Mouse (Mus musculus) heart, embryonic 11.5 days (tissue): Measurements from ENCODE around the gene 4930432M17Rik. TPM values are rescaled to one million over a fixed set of nuclear protein-coding genes. Genes with fewer than 3 reads are reported as not detected.

Experiments used
- ATAC-seq: fragments of 200-750 bp; cut with Nextera tagmentation; replicated peaks from 2 replicates; pipeline ENCODE4 v1.8.0; 2017; ENCODE audit warnings: moderate library complexity; ENCODE audit not compliant: insufficient number of reproducible peaks, low FRiP score, low TSS enrichment
- H3K27ac ChIP-seq: fragments of 300-500 bp; sonication (generic); 2 replicates; pipeline ENCODE4 v1.5.1; 2014; ENCODE audit warnings: mild to moderate bottlenecking, low read depth, low read length
- H3K27me3 ChIP-seq: fragments of 300-500 bp; sonication (generic); 2 replicates; pipeline ENCODE4 v1.6.1; 2014; ENCODE audit warnings: mild to moderate bottlenecking, low read length, mixed read lengths; ENCODE audit not compliant: control insufficient read depth, insufficient read depth
- H3K36me3 ChIP-seq: fragments of 300-500 bp; sonication (generic); 2 replicates; pipeline ENCODE4 v1.6.1; 2014; ENCODE audit warnings: mild to moderate bottlenecking, low read length, moderate library complexity, mixed read lengths; ENCODE audit not compliant: control insufficient read depth, insufficient read depth
- H3K4me1 ChIP-seq: fragments of 300-500 bp; sonication (generic); 2 replicates; pipeline ENCODE4 v1.6.1; 2014; ENCODE audit warnings: low read length; ENCODE audit not compliant: control insufficient read depth, insufficient read depth
- H3K4me2 ChIP-seq: fragments of 300-500 bp; sonication (generic); 2 replicates; pipeline ENCODE4 v1.6.1; 2014; ENCODE audit warnings: mild to moderate bottlenecking, moderate library complexity
- H3K4me3 ChIP-seq: fragments of 300-500 bp; sonication (generic); 2 replicates; pipeline ENCODE4 v1.5.1; 2014; ENCODE audit warnings: low read depth, low read length
- H3K9ac ChIP-seq: fragments of 300-500 bp; sonication (generic); 2 replicates; pipeline ENCODE4 v1.6.1; 2014; ENCODE audit warnings: mild to moderate bottlenecking, low read depth, low read length, moderate library complexity
- H3K9me3 ChIP-seq: fragments of 300-500 bp; sonication (generic); replicated peaks from 2 replicates; pipeline ENCODE4 v1.6.1; 2016; ENCODE audit warnings: low read length; ENCODE audit not compliant: control insufficient read depth
- WGBS: fragments of 180-500 bp; shearing (Covaris S2); extraction: QIAGEN DNeasy Blood & Tissue Kit; methylation state at CpG from one replicate; pipeline ENCODE4 v1.1.7; 2014; ENCODE audit not compliant: insufficient replicate concordance; 5-methylcytosine and 5-hydroxymethylcytosine counted together
- polyA plus RNA-seq: library from polyadenylated mRNA; unstranded; fragments of >200 nt; fragmentation: Nextera tagmentation; extraction: Ambion mirVana; gene quantifications from 2 replicates; pipeline ENCODE4 v1.2.1, GENCODE M21; 2014

Gene 4930432M17Rik
- not detected in 2 replicates for polyA plus RNA-seq

DNA sequence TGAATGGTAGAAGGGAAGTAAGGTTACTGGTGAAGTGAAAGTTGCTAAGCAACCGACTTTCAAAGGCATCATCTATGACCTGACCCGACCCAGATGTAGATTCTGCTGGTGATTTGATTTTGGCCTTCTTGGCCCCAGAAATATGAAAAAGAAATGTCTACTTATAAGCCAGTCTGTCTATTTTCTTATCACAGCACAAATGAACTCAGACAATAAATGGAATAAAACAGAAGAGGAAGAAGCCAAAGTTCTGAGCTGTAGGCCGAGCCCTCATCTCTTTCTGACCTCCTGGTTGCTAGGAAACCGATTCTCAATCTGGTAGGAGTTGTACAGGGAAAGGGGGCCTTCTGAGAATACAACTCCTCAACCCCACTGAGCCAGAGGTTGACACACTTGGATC is at the start of gene 4930432M17Rik:
Gene 4930432M17Rik, plus strand, starts transcription at position 301 of the 400 bp plus-strand sequence.
- Histone ChIP-seq H3K9ac (no peak within 1 kb of the TSS), H3K36me3 (no peaks in the 10 kb centered on the region), H3K27me3 (no peaks in the 10 kb centered on the region), H3K4me1 (no peaks in the 10 kb centered on the region), H3K9me3 (no peaks in the 10 kb centered on the region), H3K27ac (no peak within 1 kb of the TSS), H3K4me3 (no peak within 1 kb of the TSS), H3K4me2 (no peak within 1 kb of the TSS)
- no peak for ATAC-seq
- 75% methylated on average over 4 of the region's 4 CpGs for WGBS

DNA sequence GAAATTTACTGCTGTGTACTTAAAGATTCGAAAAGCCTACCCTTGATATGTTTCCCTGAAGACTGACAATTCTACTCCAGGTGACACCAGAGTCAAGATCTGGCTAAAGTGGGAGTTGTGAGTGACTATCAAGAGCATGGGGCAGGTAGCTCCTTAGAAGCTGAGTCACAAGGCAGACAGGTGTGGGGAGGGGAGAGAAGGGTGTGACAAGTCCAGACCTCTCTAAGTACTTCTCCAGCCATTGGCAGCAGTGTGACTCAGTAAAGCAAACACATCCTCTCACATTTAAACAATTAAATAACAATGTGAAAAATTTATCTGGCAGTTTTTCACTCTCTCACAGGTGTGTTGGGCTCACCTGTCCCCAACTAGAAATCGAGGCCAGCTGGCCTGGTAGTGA is 44.9 kb upstream of the 4930432M17Rik start:
- Histone ChIP-seq H3K4me1 (no peaks in the 10 kb centered on the region), H3K9ac (no peak overlapping the region), H3K27ac (no peak overlapping the region), H3K4me2 (no peak overlapping the region), H3K4me3 (no peak overlapping the region), H3K9me3 (no peaks in the 10 kb centered on the region), H3K36me3 (no peaks in the 10 kb centered on the region), H3K27me3 (no peaks in the 10 kb centered on the region)
- 69% methylated on average over 2 of the region's 2 CpGs for WGBS
- no peak for ATAC-seq

DNA sequence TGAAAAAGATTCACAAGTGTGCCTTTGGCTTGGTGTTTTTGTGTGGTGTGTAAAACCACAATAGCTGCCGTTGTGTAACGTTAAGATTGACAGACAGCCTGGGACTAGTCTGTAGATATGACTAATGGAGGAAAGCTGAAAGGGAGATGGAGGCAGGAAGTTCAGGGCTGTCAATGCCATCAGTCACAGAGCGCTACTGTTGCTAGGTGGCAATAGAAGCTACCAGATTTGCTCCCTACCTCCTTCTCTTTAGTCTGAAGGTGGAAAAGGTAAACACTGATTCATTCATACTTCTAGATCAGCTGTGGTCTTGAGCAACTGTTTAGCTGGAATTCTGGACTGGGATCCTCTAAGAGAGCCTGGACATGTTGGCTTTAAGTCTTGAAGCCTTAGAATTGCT is 44.3 kb upstream of the 4930432M17Rik start:
- Histone ChIP-seq H3K27ac (no peak overlapping the region), H3K4me1 (no peaks in the 10 kb centered on the region), H3K9ac (no peak overlapping the region), H3K9me3 (no peaks in the 10 kb centered on the region), H3K4me2 (no peak overlapping the region), H3K27me3 (no peaks in the 10 kb centered on the region), H3K4me3 (no peak overlapping the region), H3K36me3 (no peaks in the 10 kb centered on the region)
- WGBS = 67% methylated on average over 3 of the region's 3 CpGs
- ATAC-seq = no peak

DNA sequence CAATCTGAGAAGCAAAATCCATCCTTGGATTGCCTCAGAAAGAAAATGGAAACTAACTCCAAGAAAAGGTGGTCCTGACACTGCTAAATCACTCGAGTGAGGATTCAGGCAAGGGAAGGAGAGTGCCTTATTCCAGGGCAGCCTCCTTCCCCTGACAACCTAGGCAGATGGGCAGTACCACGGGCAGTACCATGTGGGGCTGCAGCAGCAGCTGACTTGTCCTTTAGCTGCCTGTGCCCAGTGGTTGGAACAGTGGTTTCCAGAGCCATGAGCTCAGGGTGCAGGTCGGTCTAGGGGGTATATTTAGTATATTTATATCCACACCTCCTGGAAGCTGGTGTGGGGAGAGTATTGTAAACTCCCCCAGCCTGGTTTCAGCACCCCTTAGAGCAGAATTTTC is 42.3 kb upstream of the 4930432M17Rik start:
- Histone ChIP-seq H3K4me3 (no peak overlapping the region), H3K27ac (no peak overlapping the region), H3K4me2 (no peak overlapping the region), H3K36me3 (no peaks in the 10 kb centered on the region), H3K9me3 (no peaks in the 10 kb centered on the region), H3K9ac (no peak overlapping the region), H3K27me3 (no peaks in the 10 kb centered on the region), H3K4me1 (no peaks in the 10 kb centered on the region)
- 29% methylated on average over 3 of the region's 3 CpGs for WGBS
- ATAC-seq = no peak

DNA sequence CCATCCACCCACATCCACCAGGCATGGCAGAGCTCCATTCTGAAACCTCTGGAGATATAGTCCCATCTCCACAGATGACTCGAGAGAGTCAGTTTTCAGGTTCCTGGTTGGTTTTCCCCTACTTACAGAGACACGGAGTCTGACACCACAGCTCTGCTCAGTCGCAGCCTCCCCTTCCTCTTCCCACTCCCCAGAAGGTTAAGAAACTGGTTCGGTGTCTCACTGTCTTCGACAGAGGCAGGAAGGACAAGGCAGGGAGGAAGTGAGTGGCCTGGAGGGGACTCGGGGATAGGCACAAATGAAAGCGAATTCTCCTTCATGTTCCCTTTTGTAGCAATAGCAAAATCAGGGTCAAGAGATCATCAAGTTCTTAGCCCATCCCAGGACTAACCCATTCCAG is 39.9 kb upstream of the 4930432M17Rik start:
- no peaks in the 10 kb centered on the region for H3K27me3 ChIP-seq
- ATAC-seq = no peak
- 64% methylated on average over 7 of the region's 7 CpGs for WGBS

DNA sequence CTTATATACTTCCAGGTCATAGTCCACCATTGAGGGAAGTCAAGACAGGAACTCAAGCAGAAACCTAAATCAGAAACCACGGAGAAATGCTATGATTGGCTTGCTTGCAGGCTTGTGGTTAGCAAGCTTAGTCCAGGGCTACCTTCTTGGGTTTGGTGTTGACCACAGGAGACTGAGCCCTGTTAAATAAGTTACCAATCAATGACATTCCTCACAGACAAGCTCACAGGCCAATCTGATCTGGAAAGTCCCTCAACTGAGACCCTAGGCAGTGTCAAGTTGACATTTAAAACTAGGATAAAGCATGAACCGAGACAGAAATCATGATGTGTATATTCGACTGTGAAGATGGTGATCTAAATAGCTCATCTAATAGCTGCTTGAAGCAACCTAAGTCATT is 35.6 kb upstream of the 4930432M17Rik start:
- Histone ChIP-seq H3K9ac (no peak overlapping the region), H3K36me3 (no peaks in the 10 kb centered on the region), H3K9me3 (no peaks in the 10 kb centered on the region), H3K4me1 (no peaks in the 10 kb centered on the region), H3K4me3 (no peak overlapping the region), H3K27me3 (no peaks in the 10 kb centered on the region), H3K4me2 (no peak overlapping the region), H3K27ac (no peak overlapping the region)
- no peak for ATAC-seq
- 76% methylated on average over 3 of the region's 3 CpGs for WGBS

More for the DNA sequence above, 39.9 kb upstream of the 4930432M17Rik start:
- H3K27ac ChIP-seq = no peak overlapping the region
- no peaks in the 10 kb centered on the region for H3K4me1 ChIP-seq
- no peak overlapping the region for H3K9ac ChIP-seq
- no peaks in the 10 kb centered on the region for H3K9me3 ChIP-seq
- H3K4me2 ChIP-seq = no peak overlapping the region
- no peak overlapping the region for H3K4me3 ChIP-seq
- no peaks in the 10 kb centered on the region for H3K36me3 ChIP-seq

DNA sequence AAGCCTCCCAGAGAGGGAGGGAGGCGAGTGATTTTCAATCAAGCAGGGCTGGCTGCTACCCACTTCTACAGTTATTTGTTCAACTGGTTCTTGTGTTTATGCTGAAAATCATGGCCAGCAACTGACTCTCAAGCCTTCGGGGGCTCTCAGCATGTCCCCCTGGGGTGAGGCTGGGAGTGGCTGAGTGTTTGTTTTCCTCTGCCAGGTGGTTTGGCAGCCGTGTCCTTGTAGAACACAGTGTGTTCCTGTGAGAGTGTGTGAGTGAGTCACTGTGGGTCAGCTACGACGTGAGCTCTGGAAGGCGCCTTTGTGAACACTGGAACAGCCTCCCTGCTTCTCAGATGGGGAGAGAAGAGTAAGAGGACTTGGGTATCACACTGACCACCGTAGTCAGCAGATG is 35.1 kb upstream of the 4930432M17Rik start:
- H3K27ac ChIP-seq = no peak overlapping the region
- H3K4me3 ChIP-seq = no peak overlapping the region
- H3K4me2 ChIP-seq = no peak overlapping the region
- H3K4me1 ChIP-seq = no peaks in the 10 kb centered on the region
- no peaks in the 10 kb centered on the region for H3K36me3 ChIP-seq
- 57% methylated on average over 7 of the region's 7 CpGs for WGBS
- H3K27me3 ChIP-seq = no peaks in the 10 kb centered on the region
- H3K9me3 ChIP-seq = no peaks in the 10 kb centered on the region
- H3K9ac ChIP-seq = no peak overlapping the region
- ATAC-seq = no peak

DNA sequence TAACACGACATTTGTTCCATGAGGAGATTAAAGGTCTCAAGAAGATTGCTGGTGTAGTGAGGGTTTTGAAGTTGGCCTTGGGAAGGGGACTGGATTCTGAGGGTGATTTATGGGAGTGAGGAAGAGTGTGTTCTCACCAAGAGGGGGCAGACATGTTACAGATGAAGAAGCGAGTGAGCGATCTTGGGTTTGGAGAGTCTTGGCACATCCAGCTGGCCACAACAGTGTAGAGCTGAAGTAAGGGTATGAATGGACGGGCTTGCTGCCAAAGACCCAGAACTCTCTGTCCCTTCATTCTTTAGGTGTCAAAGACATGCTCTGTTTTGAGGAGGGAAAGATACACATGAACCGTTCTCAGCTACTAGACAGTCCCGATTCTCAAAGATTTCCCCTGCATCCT is 34.2 kb upstream of the 4930432M17Rik start:
- 64% methylated on average over 6 of the region's 6 CpGs for WGBS
- no peak for ATAC-seq
- H3K36me3 ChIP-seq = no peaks in the 10 kb centered on the region
- no peak overlapping the region for H3K27ac ChIP-seq
- H3K4me1 ChIP-seq = no peaks in the 10 kb centered on the region
- H3K9ac ChIP-seq = no peak overlapping the region
- no peak overlapping the region for H3K4me2 ChIP-seq
- no peaks in the 10 kb centered on the region for H3K9me3 ChIP-seq
- H3K4me3 ChIP-seq = no peak overlapping the region
- H3K27me3 ChIP-seq = no peaks in the 10 kb centered on the region

DNA sequence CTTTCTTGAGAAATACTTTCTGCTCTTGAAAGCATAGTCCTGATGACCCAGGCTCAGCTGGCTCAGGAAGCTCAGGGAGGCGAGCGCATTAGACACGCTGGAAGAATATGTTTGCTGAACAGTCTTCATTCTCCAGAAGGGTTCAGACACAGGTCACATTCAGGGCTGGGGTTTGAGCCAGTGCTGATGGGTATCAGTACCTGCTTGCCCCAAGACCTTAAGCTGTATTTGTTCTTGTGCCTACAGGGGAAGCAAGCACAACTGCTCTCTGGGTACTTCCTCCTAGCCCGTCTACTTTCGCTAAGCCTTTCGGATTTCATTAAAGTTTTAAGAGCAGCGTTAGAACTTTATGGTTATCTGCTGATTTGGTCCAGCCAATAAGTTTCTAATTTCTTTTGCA is 33.8 kb upstream of the 4930432M17Rik start:
- H3K9ac ChIP-seq = no peak overlapping the region
- WGBS = 77% methylated on average over 7 of the region's 7 CpGs
- no peaks in the 10 kb centered on the region for H3K27me3 ChIP-seq
- no peak overlapping the region for H3K4me2 ChIP-seq
- H3K27ac ChIP-seq = no peak overlapping the region
- H3K9me3 ChIP-seq = no peaks in the 10 kb centered on the region
- no peaks in the 10 kb centered on the region for H3K4me1 ChIP-seq
- no peak overlapping the region for H3K4me3 ChIP-seq
- ATAC-seq = no peak
- H3K36me3 ChIP-seq = no peaks in the 10 kb centered on the region
